Mouse (Mus musculus) 3134 (cell line): ENCODE measurements around the gene Syn3.
A peak's percentile ranks its signal among the peaks of the same experiment; 100 is the strongest.

Source experiments
- DNase-seq: peaks from one replicate; pipeline ENCODE4 v3.0.0-alpha.2; 2011; ENCODE audit warnings: low spot score; ENCODE audit not compliant: insufficient read length; ENCODE audit errors: extremely low read depth

Gene Syn3

DNA sequence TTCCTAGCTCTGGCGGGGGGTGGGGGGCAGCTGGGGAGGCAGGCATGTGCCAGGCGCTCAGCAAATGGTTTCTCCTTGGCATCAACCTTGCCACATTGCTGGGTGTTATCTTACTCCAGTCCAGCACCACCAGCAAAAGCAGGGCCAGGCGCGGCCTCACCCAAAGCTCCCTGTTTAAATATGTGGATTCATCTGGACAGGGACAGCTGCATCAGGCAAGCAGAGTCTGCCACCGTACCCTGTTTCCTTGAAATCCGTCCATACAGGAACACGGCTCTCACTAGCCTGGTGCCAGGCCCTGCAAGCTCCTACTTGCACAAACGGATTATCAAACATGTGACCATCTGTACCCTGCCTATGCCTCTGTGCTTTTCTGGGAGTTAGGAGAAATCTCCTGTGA is 177.5 kb downstream of the Syn3 start:
- no peak for DNase-seq

DNA sequence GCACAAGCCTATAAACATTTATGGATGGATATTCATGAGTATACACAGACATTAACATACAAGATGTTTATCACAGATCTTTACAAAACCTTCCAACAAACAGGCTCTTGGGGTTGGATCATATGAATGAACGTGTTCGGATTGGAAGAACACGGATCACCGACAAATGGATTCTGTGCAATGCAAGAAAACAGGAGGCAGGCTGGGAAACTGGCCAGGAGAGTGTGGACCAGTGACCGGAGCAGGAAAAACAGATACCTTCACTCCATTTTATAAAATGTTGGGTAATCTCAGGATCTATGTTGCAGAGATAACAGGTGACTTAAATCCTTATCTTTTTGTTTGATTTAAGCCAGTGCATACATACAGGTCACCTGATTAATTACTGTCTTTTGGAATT is 178.5 kb downstream of the Syn3 start:
- no peak for DNase-seq

DNA sequence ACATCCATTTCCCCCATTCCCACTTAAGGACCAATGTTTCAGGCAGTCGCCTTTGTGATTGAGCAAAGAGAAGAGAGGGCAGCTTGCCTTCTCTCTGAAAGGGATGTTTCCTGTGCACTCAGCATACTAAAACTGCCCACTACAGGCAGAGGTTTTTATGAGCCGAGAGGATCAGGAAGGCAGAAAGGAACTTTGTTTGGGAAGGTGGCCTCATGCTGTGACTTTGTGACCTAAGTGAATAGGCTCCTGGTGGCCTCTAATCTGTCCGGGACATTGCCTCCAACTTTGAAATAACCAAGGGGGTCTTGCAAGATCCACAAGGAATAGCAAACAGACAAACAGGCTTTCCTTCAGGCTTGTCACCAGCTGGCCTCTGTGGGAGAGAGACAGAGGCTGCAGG is 179.2 kb downstream of the Syn3 start:
- DNase-seq: no peak

DNA sequence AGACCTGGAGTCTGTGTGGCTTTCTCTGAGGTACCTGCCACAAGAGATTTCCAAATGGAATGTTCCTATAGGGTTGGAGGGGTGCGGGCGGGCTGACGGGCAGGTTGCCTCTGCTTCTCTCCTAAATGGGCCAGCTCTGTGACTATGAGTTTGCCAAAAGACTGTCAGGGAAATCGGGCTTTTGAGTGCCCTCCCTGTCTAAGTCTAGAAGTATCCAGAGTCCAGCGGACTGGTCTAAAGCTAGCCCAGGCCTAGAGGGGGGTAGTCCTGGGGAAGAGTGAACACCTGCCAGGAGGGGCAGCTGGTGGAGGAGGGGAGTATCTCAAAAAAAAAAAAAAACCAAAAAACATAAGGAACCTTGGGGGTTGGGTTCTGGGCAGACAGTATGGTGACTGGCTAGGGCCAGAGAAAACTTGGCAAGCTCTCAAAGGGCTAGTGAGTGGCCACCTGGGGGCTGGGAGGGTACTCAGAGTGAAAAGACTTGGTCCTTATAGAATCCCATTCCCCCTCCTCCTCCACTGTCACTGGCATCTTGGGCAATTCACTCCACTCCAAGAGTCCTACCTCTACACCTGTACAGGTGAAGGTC is 180.1 kb downstream of the Syn3 start:
- no peak for DNase-seq

DNA sequence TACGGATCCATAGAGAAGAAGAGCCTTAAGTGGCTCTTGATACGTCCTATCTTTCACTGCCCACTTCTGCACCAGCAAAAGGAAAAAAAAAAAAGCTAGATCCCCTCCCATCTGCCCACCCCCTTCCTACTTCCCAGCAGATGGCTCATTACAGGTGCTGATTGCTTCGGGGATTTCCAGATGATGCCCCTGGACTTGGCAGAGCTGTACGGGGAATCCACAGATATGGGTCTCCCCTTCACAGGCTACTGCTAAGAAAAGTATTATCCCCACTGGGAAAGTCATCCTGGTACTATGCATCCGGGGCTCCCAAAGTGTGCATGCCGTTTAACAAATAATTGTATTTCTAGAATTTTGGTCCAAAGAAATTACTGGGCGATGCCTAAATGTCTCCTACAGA is 181.1 kb downstream of the Syn3 start:
- no peak for DNase-seq

DNA sequence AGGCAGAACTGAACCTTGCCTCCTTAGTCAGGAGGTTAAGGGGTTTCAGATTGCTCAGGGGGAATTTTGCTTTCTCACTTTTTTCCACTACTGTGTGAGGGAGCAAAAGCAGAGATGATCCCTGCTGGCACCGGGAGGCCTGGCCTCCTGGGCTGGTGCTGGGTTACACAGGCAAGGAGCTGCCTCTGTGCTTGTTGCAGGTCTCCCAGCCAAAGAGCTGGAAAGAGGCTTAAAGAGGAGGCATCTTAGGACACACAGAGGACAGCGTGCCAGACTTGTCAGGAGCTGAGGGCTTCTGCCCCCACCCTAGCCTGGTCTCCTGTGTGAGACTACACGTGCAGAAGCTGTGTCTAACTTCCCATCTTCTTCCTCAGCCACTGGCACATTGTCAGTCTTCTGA is 183.2 kb downstream of the Syn3 start:
- no peak for DNase-seq

DNA sequence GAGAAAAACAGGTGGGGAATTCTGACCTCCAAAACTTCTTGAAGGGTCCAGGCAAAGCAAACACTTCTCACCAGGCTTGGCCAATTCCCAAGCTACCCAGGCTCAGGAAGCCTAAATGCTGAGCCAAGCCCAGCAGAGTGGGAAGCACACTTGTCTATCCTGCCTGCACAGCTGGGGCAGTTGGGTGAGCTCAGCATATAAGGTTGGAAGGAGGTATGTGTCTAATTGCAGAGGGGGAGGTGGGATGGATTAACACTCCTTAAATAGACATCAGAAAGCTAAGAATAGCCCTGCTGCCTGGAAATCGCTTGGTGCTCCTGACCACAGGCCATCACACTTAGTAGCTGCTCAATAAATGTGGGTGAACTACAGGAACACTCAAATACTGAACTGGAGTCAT is 185.2 kb downstream of the Syn3 start:
- no peak for DNase-seq

DNA sequence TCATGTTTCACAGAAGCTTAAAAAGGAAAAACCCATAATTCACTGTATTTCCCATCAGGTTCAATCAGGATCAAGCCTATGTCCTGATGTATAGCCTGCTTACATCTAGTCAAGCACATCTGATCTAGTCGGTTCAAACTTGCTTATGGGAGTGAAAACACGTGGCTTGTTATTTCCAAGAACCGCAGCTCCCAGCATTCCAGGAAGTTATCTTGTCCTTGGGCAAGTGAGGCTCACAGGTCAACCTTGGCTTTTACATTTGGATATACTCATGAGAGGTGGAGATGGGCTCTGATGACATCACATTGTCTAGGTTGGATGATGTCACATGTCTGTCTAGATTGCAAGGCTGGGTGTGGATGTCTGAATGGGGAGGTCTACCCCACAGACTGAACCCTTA is 185.7 kb downstream of the Syn3 start:
- DNase-seq: no peak

DNA sequence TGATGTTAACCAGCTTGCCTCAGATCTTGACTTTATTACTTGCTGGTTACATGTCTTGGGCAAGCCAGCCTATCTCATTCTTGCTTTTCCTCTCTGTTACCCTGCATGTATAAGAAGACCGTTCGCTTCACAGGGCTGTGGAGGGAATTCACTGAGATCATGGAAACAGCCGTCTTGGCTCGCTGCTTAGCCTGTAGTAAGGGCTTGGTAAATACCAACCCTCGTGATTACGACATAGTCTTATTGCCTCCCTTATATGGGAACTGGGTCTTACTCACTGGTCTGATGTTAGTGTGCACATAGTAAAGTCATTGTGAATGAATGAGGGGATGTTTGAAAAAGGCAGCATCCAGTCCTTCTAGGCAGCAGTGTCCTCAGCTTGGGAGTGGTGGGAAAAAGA is 188.2 kb downstream of the Syn3 start:
- peak; percentile 67 for DNase-seq

DNA sequence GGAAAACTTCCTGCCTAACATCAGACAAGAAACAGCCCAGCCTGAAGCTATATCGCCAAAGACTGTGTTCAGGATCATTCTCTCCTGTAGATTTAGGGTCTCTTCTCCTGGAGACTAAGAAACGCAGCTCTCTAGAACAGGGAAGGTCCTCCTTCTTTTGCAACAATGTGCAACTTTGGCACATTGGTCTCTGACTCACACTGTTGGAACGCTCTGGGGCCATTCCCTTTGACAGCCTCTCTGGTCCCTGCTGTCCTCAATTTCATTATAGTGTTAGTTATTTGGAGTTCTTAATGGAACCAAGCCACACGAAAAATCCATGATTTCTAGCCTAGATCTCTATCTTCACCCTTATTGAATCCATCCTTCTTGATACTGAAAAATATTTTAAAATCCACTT is 191.5 kb downstream of the Syn3 start:
- peak; percentile 51 for DNase-seq

DNA sequence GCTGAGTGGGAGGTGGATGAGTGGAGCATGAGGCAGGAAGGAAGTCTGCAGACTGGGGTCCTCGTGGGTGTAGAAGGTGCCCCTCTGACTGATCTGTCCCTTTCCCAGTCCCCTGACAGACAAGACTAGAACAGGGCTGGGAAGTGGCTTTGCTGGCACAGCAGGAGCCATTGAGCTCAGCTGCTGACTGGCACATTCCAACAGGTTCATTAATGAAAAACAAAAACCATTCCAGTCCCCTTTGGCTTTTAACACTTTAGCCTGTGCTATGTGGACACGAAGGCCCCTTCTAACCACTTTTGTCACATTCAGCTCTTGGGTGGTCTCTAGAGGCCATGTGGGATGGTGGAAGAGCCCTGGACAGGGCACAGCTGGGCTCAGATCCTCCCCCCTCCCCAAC is 194.1 kb downstream of the Syn3 start:
- peak; percentile 18 for DNase-seq

DNA sequence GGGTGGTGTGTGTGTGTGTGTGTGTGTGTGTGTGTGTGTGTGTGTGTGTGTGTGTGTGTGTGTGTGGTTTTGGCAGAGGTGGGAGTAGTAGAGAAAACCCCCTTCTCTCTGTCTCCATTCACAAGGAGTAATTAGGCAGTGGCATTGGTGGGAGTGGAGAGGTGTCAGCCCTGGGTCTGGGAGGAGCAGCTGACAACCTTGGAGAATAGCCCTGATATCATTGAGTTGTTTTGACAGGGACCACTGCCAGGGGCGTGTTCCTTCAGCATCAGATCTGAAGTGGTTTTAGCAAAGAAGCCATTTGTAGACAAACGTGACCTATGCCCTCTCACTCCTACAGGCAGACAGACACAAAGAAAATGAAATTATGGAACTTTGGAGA is 195.2 kb downstream of the Syn3 start:
- no peak for DNase-seq

DNA sequence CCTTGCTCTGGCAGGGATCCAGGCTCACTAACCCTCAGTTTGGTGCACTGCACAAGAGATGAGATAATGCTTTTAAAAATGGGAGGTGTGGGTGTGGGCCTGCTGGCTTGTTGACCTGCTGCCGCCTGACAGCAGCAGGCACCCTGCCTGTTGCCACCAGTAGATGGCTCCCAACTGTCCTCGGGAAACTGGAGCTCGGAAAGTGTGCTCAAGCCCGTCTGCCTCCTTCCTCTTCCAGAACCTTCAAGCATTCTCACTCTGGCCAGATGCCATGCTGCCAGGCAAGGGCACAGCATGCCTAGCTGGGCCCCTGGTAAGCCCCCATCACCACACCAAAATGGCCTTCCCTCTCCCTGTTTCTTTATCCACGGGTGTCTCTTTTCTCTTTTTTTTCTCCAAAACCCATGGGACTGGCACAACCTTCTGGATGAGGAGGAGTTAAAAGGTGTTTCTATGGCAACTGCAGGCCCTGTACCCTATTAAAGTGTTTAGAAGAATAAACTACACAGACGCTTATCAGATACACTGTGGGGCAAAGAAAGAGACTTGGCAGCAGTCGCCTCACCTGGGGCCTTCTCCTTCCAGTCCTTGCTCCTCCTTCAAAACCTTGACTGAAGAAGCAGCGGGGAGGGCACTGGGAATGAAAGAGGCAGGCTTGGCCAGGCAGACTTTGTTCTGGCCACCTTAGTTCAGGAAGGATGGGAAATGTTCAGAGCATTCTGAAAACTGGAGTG is 195.8 kb downstream of the Syn3 start:
- DNase-seq: peak; percentile 84

DNA sequence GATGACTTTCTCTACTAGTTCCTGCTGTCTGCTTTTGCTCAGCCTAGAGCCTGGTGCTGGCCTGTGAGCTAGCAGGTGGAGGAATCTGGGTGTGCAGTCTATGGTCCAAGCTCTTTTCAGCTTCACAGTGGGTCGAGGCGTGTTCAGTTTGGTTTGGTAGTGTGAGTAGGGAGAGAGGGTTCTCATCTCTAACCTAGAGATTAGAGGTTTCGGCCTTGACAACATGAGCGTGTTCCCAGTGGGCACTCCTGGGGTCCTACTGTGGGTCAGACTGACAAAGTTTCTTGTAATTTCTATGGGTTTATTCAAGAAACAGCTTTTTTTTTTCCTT is 196.4 kb downstream of the Syn3 start:
- DNase-seq: no peak

DNA sequence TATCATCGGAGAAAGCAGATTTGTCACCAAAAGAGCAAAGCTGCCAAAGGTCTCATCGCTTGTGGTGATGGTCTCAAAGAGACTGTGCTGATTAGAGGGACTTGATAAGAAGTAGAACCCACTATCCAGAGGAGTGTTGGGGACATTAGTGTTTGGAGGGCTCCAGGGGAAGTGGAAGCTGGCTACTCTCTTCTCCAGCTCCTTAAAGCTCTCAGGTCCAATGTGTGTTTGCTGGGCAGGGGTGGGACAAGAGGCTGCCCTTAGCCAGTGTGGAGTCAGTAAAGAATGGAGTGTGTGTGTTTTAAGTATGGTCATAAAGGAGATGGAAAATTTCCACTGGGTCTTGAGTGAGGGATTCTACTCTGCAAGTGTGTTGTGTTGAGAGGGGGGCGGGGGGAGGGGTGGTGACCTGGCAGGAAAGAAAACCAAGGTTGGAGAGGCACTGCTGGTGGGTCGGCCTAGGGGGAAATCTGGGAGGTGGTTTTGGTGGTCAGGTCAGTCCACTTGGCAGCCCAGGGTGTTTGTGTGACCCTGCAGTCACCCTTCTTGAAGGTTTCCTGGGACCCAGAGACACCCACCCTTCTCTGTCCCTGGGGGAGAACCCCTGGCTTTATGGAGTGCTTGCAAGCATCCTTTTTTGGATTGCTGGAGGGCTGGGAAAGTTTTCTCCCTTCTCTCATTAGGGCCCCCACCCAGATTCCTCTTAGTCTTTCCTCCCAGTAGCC is 196.9 kb downstream of the Syn3 start:
- DNase-seq: peak; percentile 62

DNA sequence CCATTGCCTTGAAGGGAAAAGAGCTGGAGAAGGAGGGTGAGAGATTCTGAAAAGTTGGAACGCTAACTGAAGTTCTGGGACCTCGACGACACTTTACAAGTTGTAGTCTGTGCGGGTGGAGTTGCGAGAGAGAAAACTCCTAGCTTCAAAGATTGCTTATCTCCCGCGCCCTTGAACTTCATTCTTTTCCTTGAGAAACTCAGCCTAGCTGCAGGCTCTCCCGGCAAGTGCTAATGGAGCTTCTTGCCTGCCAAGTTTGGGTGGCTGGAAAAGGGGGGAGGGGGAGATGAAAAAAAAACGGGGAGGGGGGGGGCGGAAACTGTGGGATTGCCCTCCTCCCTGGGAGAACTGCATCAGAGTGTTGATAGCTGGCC is 197.6 kb downstream of the Syn3 start:
- peak; percentile 18 for DNase-seq

DNA sequence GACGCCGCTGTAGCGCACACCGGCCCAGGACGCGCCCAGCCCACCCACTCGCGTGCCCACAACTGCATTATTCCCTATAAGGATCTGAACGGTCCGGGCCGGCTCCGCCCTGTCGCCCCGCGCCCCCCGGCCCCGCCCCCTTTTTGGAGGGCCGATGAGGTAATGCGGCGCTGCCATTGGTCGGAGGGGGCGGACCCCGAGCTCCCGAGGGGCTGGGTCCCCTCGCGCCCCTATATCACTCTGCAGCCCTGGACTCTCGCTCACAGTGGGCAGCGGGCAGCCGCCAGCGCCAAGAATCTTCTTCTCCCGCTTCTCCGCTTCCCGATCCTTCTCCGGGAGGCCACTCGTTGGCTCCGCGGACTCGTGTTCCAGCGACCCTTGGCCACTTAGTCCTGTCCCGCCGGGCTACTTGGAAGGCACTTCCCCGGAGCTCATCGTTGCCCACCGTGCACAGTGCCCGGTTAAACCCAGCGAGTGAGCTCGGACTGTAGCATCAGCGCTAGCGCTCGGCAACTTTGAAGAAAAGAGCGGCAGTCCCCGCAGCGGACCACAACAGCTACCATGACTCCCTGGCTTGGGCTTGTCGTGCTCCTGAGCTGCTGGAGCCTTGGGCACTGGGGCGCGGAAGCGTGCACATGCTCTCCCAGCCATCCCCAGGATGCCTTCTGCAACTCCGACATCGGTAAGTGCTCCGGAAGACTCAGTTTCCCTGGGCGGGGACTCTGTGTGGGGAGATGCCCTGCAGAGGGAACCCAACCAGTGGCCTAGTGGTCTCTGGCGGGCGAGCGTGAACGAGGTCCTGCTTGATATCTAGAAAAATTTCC is 198.2 kb downstream of the Syn3 start, which contains the start of gene Timp3:
Gene Timp3 (plus strand): TSS at position 80 of the 824 bp plus-strand sequence.
- DNase-seq: peak; percentile 61

DNA sequence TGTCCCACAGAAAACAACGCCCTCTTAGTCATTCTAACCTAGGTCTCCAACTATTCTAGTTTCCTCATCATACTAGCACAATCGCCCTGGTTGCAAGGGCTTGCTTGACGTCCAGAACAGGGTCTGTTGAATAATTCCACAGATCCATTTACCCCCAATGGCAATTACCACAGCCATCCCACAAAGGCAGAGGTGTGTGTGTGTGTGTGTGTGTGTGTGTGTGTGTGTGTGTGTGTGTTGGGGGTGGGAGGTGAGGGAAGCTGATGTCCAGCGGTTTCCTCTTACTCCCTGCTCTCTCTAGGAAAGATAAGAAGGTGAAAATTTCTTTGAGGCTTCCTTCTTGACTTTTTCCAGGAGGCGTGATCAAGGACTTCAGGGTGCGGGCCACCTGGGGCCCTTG is 198.9 kb downstream of the Syn3 start:
- no peak for DNase-seq

DNA sequence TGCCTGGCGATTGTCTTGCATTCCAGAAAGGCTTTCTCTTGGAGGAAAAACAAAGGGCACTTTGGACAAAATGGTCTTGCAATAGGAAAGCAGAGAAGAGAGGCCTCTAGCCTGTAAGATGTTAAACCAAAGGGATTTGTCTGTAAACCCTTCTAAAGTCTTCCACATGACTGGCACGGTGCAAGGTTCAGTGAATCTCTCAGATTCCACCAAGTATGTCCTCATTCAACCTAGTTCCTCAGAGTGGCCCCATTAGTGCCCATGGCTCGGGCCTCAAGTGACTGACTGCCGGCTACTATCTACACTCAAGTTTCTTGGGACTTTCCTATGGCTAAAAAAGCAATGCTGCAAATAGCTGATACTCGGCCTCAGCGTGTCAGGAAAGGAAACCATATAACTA is 200.4 kb downstream of the Syn3 start:
- no peak for DNase-seq

DNA sequence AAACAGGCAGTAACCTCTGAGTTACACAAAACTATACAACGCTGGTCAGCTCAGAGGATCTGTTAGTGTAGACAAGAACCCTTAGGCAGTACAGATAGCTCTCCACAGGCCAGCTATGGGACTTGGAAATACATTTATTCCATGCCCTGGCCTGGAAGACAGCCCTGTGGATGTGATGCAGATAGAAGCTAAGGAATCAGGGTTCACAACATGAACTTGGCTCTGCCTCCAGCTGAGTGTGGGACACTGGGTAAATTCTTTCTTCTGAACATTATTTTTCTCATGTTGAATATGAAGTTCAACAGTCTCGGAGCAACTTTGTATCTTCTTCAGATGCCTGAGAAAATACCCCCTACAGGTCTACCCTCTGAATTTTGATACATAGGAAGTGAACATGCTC is 201.4 kb downstream of the Syn3 start:
- DNase-seq: no peak

DNA sequence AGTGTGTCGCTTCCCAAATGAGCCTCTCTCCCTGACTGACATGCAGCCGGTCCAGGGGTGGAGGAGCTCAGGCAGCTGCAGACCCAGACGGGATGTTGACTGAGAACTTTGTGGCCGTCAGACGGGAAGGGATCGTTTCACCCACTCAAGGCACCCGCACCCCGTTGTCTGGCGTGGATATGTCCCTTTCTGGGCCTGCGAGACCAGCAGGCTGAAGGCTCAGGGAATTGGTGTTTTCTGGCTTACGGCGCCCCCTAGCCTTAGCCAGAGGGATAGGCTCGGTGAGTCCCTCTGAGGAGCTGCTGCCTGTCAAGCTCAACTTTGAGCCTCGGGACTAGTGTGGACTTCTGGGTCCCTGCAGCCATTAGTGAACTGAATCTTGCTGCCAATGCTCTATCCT is 202.6 kb downstream of the Syn3 start:
- peak; percentile 74 for DNase-seq
